Mouse (Mus musculus) common myeloid progenitor, adult 5-6 weeks (primary cell): ENCODE results near the gene Cog7. TPM values are rescaled to one million over a fixed set of nuclear protein-coding genes. Genes with fewer than 3 reads are reported as not detected.

Source experiments
- ATAC-seq: replicated peaks from 2 replicates; pipeline ENCODE4 v1.8.0; 2016; ENCODE audit warnings: low read depth, mild to moderate bottlenecking, moderate TSS enrichment, inconsistent platforms; ENCODE audit not compliant: poor library complexity, severe bottlenecking
- total RNA-seq: library from RNA; stranded (forward); fragments of 200-1000, 187-1606 nt; gene quantifications from 2 replicates; pipeline ENCODE4 v1.2.3, GENCODE M21; 2017

Gene Cog7
- total RNA-seq, 1 experiment from 2014 or later, result 14.0 TPM

DNA sequence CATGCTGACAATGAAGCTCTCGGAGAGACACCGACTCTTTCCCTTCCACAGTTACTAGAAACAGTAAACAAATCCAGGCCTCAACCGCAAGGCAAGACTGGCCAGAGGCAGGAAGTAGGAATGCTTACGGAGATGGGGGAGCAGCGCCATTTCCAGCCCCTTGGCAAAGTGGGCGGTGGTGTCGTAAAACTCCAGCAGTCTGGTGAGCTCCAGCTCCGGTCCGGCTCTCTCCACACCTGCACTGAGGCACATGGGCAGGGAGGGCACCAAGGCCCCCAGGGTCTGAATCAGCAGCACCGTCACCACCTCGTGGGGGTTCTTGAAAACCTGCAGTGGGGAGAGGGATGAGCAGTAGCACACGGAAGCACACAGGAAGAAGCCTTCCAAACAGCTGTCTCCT lies 25.7 kb downstream of the Cog7 start:
- ATAC-seq, result no peak

DNA sequence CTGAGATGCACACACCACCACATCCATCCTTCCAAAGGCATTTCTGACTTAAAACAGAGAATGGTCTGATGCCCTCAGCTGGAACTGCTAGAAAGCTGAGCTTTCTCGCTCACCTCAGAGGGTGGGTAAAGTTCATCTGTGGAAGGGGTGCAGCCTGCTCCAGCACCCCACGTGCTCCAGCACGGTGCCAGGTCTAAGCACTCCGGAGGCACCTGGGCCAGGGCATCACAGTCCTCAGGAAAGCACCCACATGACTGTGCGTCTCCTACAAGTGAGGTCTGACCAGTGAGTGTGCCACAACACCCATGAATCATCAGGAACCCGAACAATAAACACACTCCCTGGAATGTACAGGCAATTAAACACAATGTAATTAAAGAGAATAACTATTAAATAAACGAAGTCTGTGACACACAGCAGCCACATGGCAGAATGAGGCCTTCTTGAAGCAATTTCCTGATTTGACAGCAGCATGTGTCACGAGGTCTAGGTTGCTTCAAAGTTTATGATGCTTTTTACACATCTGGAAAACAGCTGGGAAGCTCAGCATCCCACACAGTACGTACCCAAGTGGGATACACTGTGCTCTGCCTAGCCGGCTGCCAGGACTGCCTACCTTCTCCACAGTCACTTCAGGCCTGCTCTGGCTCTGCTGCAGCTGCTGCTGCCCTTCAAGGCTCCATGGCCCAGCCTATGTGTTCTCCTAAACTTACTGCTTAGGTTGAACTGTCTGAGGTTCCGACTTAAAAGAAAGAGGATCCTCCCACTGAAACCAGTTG lies 26.4 kb downstream of the Cog7 start:
- ATAC-seq, result no peak

GRCm38 (mm10) chr7:121947513-121947912 lies 34.0 kb downstream of the Cog7 start:
- no peak for ATAC-seq

DNA sequence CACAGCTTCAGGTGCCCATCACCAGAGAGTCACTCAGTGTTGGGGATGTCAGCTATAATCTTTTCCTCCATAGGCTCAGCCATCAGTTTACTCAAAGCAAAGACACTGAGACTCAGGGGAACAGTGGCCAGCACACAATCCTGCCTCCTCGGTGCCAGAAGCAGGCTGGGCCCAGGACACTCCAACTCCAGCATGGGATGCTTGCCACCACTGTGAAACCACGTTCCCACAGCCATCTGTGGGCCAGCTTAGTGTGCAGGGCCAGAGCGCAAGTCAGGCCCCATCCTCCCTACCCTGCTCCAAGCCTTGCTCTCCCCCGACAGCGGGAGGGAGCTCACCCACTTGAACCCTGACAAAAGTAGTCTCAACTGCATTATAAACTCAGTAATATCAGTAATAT lies 35.3 kb downstream of the Cog7 start:
- ATAC-seq, result no peak

DNA sequence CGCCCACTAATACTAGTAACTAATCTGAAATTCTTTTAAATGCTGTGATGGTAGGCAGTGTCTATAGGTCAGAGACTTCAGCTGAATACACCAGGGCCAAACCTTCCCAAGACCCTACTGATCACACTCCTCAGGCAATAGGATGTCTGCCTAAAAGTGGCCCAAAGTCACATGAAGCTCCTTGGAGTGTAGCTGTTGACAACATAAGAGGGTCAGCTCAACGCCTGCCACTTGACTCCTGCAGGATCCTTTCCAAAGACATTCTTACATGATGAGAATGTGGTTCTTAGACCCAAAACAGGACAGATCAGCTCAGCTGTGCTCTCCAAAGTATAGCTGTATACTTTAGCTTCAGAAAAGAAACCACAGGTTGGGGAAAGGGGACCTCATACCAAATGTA lies 39.1 kb downstream of the Cog7 start:
- no peak for ATAC-seq

GRCm38 (mm10) chr7:121941640-121942039 lies 39.9 kb downstream of the Cog7 start:
- ATAC-seq, result no peak

DNA sequence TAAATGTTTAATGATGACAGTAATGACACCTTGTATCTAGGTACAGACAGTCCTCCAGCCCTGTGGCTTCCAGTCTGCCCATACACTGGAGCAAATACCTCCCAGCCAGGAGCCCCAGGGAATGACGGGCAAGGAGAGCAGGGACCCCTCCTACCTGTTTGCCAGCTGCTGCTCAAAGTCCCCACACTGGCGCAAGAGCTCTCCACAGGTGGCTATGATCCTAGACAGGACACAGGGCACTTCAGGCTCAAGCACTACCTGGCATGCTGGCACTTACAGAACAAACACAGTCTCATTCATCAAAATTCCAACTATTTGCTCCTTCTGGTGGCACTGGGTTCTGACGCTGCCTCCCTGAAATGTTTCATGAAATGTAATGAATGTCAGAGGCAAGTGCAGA lies 40.5 kb downstream of the Cog7 start:
- ATAC-seq, result no peak

GRCm38 (mm10) chr7:121939729-121940128 lies 41.8 kb downstream of the Cog7 start:
- peak; percentile 50; the same call in 1 of the 2 replicates for ATAC-seq

DNA sequence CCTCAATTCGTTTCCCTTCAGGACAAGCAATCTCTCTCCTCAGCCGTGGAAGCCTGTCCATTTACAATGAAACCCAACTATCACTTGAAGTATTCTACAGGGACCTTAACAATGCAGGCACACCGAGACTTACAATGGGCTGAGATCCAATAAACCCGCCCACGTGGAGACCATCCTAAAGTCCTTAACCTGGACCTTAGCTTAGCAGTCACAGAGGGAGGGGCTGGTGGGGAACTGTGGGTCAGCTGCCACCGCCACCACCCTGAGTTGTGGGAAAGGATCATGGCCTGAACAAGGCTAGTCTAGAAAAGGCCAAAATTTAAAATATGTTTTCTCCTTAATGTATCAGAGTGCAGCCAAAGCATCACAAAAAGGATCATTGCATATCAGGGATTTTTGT lies 42.3 kb downstream of the Cog7 start:
- no peak for ATAC-seq

- no peak for ATAC-seq
Measured at GRCm38 (mm10) chr7:121938124-121938891, 43.2 kb downstream of the Cog7 start.

DNA sequence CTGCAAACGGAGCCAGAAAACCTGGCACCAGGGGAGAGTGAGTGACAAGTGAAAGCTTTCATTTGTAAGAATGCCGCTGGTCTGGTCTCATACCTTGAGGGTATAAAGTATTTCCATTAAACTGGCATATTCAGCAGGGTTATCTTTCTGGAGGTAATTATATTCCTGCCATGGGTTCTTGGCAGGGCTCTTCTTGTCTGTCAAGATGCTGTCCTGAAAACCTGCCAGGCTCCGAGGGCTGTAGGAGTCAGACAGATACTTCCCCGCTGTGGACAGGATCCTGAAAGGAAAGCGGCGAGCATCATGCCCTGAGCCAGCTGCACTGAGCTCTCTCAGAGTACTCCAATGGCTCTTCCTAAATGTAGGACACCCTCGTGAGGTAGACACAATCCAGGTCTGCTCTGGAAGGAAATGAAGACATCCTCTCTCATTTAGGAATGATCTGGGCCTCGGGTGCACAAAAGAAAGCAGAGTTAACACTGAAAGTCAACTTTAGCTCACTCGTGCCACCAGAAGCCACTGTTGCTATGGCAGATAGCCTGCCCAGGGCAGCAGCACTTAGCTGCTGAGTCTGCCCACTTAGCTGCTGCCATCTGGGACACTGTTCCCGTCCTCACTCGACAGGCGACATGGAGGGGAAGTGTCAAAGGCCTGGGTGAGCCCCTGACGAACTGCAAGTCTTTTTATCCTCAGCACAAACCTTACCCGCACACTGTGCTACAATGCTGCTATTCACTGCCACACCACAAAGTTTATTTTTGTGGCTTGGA lies 44.5 kb downstream of the Cog7 start:
- ATAC-seq, result no peak

DNA sequence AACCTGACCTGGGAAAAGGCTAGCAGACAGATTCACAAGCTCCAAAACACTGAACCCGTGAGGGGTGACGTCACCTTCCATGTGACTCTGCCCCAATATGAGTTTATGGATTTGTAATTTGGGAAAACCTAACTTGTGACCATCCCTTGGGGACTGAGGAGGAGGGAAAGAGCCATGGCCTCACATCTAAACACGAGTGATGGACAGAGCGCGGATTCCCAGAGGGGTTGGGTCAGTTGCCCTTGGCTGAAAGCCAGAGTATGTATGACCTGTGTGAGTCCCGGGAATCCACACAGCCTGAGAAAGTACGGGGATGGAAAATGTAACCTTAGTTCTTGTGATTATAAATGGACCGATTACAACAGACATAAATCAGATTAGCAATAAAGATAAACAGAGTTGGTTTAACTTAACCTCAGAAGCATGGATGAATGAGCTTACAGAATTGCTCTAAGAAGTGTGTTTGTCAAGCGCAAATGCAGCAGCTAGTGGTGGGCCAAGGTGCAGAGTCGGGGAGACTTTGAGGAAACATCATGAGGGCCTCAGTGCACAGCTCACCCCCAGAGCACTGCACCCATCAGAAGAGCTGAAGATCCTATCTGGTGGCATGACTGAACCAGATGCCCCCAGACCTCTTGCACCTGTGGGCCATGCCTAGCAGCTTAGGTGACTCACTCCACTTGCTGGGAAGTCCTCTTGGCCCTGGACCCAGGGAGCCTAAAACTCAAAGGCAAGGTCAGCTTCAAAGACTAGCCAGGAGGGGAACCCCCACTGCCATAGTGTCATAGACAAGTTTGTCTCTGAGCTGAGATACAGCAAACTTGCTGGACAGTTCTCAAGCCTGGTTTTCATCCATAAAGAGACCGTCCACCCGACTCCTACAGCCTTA lies 45.4 kb downstream of the Cog7 start:
- no peak for ATAC-seq

GRCm38 (mm10) chr7:121934346-121934745 lies 47.2 kb downstream of the Cog7 start:
- ATAC-seq, result no peak

DNA sequence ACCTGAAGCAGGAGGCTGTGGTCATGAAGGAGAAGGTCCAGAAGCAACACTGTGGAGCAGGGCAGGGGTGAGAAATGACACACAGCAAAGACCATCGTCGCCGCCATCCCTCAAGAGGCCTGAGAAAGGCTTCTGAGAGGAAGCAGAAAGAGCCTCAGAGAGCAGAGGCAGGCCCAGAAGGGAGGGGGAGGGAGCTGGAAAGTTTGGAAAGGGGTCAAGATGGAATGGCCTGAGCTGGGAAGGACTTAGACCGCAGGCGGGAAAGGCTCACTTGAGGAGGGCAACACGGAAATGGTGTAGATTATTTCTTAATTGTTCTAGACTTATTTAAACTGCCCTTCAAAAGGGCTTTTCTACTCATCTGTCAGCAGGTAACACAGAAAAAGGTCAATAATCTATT lies 47.8 kb downstream of the Cog7 start:
- ATAC-seq, result no peak

- no peak for ATAC-seq
Measured at GRCm38 (mm10) chr7:121931246-121931645, 50.3 kb downstream of the Cog7 start.

GRCm38 (mm10) chr7:121927882-121928281 lies 53.6 kb downstream of the Cog7 start:
- ATAC-seq, result no peak

GRCm38 (mm10) chr7:121924361-121924760 lies 57.1 kb downstream of the Cog7 start:
- ATAC-seq, result no peak

- no peak for ATAC-seq
Measured at GRCm38 (mm10) chr7:121913944-121914343, 67.6 kb downstream of the Cog7 start.

DNA sequence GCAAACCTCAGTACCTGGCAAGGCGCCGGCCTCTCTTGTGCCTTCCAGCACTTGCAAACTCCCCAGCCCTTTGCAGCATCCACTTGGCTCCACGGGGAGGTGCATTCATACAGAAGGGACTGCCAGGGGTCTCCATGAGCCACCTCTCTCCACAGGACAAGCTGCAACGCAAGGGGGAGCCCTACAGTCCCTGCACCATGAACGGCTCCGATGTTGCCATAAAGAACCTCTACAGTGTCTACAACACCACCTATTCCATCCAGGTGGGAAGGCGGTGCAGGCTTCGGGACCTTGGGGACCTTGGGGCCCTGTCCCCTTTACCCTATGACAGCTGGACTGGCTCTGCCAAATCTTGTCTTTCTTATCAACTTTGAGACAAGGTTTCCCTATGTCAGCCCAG lies 69.3 kb downstream of the Cog7 start:
- no peak for ATAC-seq

- ATAC-seq, result no peak
Measured at GRCm38 (mm10) chr7:121906879-121907278, 74.6 kb downstream of the Cog7 start.
